Comparison of ENCODE assay signal across 8 mouse cellular contexts in genomic region chr8:3392771-3393710, GRCm38 (mm10). TPM values are rescaled to one million over a fixed set of nuclear protein-coding genes. Genes with fewer than 3 reads are reported as not detected.
DNase-seq lines count a peak whose midpoint lies in the region; ATAC-seq and TF ChIP-seq lines count a peak whose summit lies in the region.

TSS of gene Arhgef18 (plus strand) at chr8:3393006.

- peak; percentile 92 for DNase-seq in R1 (ENCODE audit: low read depth, low spot score)
- peak; percentile 79 to 85 for DNase-seq in cerebellum, postnatal 14 days
- peak; percentile 76 to 81 for DNase-seq in frontal cortex, postnatal 10 days (ENCODE audit: low spot score in 2 of 2)
- DNase-seq in hindbrain, embryonic 10.5 days (ENCODE audit: low spot score) = peak; percentile 83
- peak; percentile 72 to 80 for DNase-seq in layer of hippocampus, adult 8-10 months (ENCODE audit: low spot score in 2 of 2)
- peak; percentile 90 for DNase-seq in lung, adult 2 months
- DNase-seq in testis, postnatal 10 days (ENCODE audit: low spot score) = peak; percentile 91

- under 1% methylated on average over 48 of the region's 48 CpGs for WGBS in hindbrain, embryonic 10.5 days
- 13% methylated on average over 48 of the region's 48 CpGs for WGBS in lung, adult 2 months

- no peaks in the 10 kb centered on the region for H3K9me3 ChIP-seq in hindbrain, embryonic 10.5 days

- no peaks in the 10 kb centered on the region for H3K27me3 ChIP-seq in hindbrain, embryonic 10.5 days (ENCODE audit: insufficient read depth, poor library complexity, severe bottlenecking)

- peak; percentile 45; the same call in 1 of the 2 replicates for ATAC-seq in neutrophil, adult 5-6 weeks (ENCODE audit: extremely low read depth, insufficient number of reproducible peaks, low FRiP score, poor library complexity, severe bottlenecking)

- H3K36me3 ChIP-seq in hindbrain, embryonic 10.5 days = peaks cover 10% of the 10 kb centered on the region

- H3K4me3 ChIP-seq in hindbrain, embryonic 10.5 days = peak within 1 kb of the TSS; percentile 87
- H3K4me3 ChIP-seq in lung, adult 2 months (replicated peaks; ENCODE audit: extremely low read depth, low read depth, low read length) = peak within 1 kb of the TSS; percentile 78

- H3K4me1 ChIP-seq in hindbrain, embryonic 10.5 days (replicated peaks) = peaks cover 30% of the 10 kb centered on the region
- H3K4me1 ChIP-seq in lung, adult 2 months (ENCODE audit: control insufficient read depth, insufficient read depth, low read length) = peaks cover 3% of the 10 kb centered on the region; the same call in 1 of the 2 replicates

- H3K27ac ChIP-seq in hindbrain, embryonic 10.5 days = peak within 1 kb of the TSS; percentile 88

- peak; percentile 72 for TF ChIP-seq POLR2A in lung, adult 2 months (IDR thresholded peaks at IDR 0.05; ENCODE audit: borderline replicate concordance, extremely low read depth, low read depth, low read length)

- no peak for TF ChIP-seq CTCF in lung, adult 2 months (IDR thresholded peaks at IDR 0.05; ENCODE audit: insufficient read depth, low read length)

RNA-seq across cellular contexts. Expression of gene Arhgef18, which starts in this region (rescaled TPM):
- 9.9 and 11.0 TPM in 2 replicates for polyA plus RNA-seq in hindbrain, embryonic 10.5 days (2016; fragmentation: Nextera tagmentation; extraction: Ambion mirVana)
- total RNA-seq in layer of hippocampus, adult 8-10 months (2022) = 10 to 100 TPM; 38.5 to 56.8 (median 45.3) TPM
- 68.7 and 87.9 TPM in 2 replicates for polyA plus RNA-seq in lung, adult 2 months (2012; rRNA removed)
- 179 and 187 TPM in 2 replicates for total RNA-seq in neutrophil, adult 5-6 weeks (2017)

Comparison
In these comparisons a context has a peak if more than half of its experiments do, and no peak if none do; other contexts are left out.
1. Peak in every context shown above with its lines: DNase-seq, ATAC-seq, H3K4me3 ChIP-seq and H3K27ac ChIP-seq.